In the genomic region with DNA sequence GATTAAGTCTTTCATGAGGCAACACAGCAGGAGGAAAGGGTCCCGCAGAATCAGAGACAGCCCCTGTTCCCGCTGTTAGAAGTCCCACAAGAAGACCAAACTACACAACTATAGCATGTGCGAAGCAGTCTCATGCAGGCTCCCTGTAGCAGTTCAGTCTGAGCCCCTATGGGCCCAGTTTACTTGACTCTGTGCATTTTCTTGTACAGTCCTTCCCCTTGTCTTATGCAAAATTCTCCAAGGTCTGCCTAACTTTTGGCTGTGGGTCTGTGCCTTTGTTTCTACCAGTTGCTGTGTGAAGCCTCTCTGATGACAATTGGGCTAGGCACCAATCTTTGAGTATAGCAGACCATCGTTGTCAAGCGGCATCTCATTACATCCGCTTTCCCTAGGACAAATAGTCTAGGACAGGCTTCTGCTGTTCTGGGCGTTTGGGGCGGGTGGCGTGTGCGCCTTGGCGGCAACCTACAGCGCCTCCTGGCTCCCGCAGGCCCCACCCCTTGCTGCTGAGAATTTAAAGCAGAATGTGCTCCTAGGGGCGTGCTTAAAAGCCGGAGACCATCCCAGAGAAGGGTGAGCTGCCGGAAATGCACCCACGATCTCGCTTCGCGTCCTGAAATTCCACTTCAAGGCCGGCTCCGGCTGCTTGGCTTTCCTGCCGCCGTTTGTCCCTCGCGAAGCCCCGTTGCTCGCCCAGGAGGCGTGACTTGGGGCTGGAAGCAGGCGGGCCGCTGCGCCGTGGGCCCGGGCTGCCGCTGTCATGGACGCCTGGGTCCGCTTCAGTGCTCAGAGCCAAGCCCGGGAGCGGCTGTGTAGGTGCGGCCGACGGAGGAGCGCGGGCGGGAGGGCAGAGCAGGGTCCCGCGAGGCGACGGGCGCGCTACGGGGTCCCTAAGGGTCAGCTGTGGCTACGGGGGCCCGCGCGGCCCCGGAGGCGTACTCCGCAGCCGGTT, we compare ENCODE assay signal across 8 mouse cellular contexts. TPM values are rescaled to one million over a fixed set of nuclear protein-coding genes. Genes with fewer than 3 reads are reported as not detected.
DNase-seq lines count a peak whose midpoint lies in the region; ATAC-seq lines count a peak whose summit lies in the region.

Gene Pex11b (plus strand): TSS at position 449 of the 952 bp plus-strand sequence.
Gene Gm42957 (plus strand): TSS at position 547 of the 952 bp plus-strand sequence.

- peak; percentile 86 for ATAC-seq in megakaryocyte progenitor cell, adult 5-6 weeks (replicated peaks; ENCODE audit: poor library complexity)

- peak; percentile 78 for DNase-seq in adipocyte (ENCODE audit: low spot score)
- DNase-seq in embryo, embryonic 10 days (ENCODE audit: low spot score) = peak; percentile 81
- DNase-seq in gastrocnemius, postnatal 10 days = peak; percentile 86
- DNase-seq in induced T-regulatory cell, adult 2 months (ENCODE audit: low read depth) = peak; percentile 88
- DNase-seq in left cerebral cortex, adult 9 months (ENCODE audit: low spot score in 2 of 2) = peak; percentile 71 to 87
- DNase-seq in right cerebral cortex, postnatal 14 days = peak; percentile 84
- DNase-seq in urinary bladder, postnatal 36 days (ENCODE audit: low spot score in 2 of 2) = peak; percentile 87 to 89

RNA-seq across cellular contexts. Expression of gene Pex11b, which starts in this region (rescaled TPM):
- total RNA-seq in gastrocnemius, postnatal 10 days (2021) = 10 to 100 TPM; 23.6 to 26.7 TPM
- 26.4 and 30.8 TPM in 2 replicates for total RNA-seq in megakaryocyte progenitor cell, adult 5-6 weeks (2015)
- 17.5 and 18.9 TPM in 2 replicates for total RNA-seq in megakaryocyte progenitor cell, adult 5-6 weeks (2017)

RNA-seq across cellular contexts. Expression of gene Gm42957, which starts in this region (rescaled TPM):
- under 1 TPM; 0.35 to 0.50 TPM for total RNA-seq in gastrocnemius, postnatal 10 days (2021)
- total RNA-seq in megakaryocyte progenitor cell, adult 5-6 weeks (2015) = 0.10 TPM in 1 of 2 replicates, not detected in the other
- total RNA-seq in megakaryocyte progenitor cell, adult 5-6 weeks (2017) = not detected in 2 replicates

Comparison
In these comparisons a context has a peak if more than half of its experiments do, and no peak if none do; other contexts are left out.
1. Peak in every context shown above with its lines: DNase-seq and ATAC-seq.